Mouse (Mus musculus): ENCODE data around the gene Haghl.

GRCm38 (mm10) chr17:25823452-25823851, 38.0 kb upstream of the Haghl start, which contains the start of gene Wdr24:
- no peak for TF ChIP-seq CTCF (IDR thresholded peaks at IDR 0.05; ENCODE audit: low read depth)
- TF ChIP-seq EP300 (IDR thresholded peaks at IDR 0.05; ENCODE audit: low read depth): no peak

Data from liver, embryonic 14.5 days (tissue).